Mouse (Mus musculus): ENCODE measurements around the gene Gm37240.
"Not testable (repeated sequence)": the region's sequence is repeated elsewhere in the genome, so short reads cannot be mapped to it uniquely, and the experiment has no call there.

Gene Gm37240

GRCm38 (mm10) chr3:84686799-84687487, 1200.4 kb downstream of the Gm37240 start:
- no peak for DNase-seq

DNA sequence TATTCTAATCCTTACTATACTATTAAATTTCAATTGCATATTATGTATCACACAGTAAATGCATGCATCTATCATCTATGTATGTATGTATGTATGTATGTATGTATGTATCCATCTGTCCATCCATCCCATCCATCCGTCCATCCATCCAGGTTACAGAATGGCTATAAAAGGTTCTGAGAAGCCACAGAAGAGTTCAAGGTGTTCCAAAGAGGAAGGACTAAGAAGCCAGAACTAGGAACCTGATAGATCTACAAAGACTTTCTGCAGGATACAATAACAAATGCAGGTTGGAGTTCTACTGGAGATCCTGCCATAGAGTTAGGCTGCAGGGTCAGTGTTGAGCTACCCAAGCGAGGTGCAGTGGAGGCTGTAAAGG, 1201.0 kb downstream of the Gm37240 start:
- no peak for DNase-seq

- no peak for DNase-seq
Measured at GRCm38 (mm10) chr3:84685662-84686293, 1201.5 kb downstream of the Gm37240 start.

- DNase-seq, result no peak
Measured at GRCm38 (mm10) chr3:84683788-84684187, 1203.5 kb downstream of the Gm37240 start.

- DNase-seq, result peak in 1 of 2 experiments; percentile 30
Measured at GRCm38 (mm10) chr3:84681699-84682098, 1205.6 kb downstream of the Gm37240 start.

- DNase-seq, result peak in 1 of 2 experiments; percentile 25
Measured at GRCm38 (mm10) chr3:84680062-84680461, 1207.3 kb downstream of the Gm37240 start.

DNA sequence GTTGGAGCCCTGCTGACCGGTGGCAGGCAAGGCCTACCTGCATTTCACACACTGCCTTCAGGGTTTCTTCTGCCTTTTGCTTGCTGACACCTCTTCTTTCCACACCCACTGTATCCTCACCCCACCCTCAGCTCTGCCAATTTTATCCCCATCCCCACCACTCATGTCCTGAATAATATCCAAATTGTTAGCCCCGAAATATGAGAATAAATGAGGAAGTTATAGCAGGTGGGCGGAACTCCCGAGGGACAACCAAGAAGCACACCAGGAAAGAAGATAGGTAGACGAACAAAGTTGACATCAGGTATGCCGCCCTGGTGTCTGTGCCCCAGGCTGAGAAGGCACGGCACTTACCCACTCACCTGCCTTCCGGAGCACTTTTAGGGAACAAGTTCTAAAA, 1207.8 kb downstream of the Gm37240 start:
- no peak for DNase-seq

GRCm38 (mm10) chr3:84678891-84679290, 1208.4 kb downstream of the Gm37240 start:
- peak in 1 of 2 experiments; percentile 17 for DNase-seq

- no peak for DNase-seq
Measured at GRCm38 (mm10) chr3:84675710-84676109, 1211.6 kb downstream of the Gm37240 start.

- DNase-seq, result peak; percentile 54 to 61
Measured at GRCm38 (mm10) chr3:84673552-84673951, 1213.8 kb downstream of the Gm37240 start.

DNA sequence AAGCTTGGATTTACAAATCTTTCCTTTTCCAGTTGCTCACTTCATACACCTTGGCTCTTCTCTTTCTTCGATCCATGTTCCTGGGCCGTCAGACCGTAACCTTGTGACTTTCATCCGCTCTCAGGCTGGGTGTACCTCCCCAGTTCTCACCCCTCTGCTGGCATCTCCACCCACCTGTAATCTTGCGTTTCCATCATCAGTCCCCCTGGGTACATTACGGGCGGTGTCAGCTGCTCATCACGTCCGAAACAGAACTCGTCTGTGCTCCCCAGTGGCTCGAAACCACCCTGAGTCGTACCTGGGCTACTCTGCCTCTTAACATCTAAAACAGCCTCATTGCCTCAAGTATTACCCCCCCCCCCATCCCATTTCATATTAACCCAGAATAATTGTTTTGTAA, 1215.2 kb downstream of the Gm37240 start:
- peak in 1 of 2 experiments; percentile 26 for DNase-seq

DNA sequence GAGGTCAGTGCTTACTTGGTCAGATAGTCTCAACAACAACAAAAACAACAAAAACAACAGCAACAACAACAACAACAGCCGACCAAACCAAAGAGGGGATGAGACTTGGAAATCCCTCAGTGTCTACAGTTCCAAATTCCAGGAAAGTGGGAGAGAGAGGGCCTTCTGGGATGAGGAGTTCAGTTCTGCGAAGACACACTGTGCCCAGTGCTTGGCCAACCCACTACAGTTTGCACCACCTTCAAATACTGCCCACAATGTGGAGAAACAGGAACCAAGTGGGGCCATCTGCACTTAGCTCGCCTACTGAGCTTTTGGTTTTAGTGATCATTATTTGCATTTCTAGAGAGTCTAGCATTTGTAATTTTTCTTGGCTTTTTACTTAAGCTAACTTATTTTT, 1218.4 kb downstream of the Gm37240 start:
- DNase-seq, result no peak

GRCm38 (mm10) chr3:84665255-84666073, 1221.9 kb downstream of the Gm37240 start:
- DNase-seq, result no peak

DNA sequence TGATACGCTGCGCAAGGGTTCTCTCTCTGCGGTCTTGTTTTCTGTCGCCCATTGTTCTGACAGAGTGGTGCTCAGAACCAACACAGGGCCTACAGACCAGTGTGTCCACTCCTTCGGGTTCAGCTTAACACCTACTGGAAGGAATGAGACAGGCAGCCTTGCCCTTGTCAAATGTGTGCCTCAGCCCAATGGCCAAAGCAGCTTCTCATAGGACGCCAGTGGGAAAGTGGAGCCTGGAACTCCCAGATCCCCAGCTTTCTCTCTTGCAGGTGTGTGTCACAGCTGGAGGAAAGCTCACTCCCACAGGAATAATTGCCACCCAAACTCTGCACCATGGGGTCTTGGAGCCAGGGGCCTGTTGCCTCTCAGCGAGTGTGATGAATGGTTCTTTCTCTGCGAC, 1222.6 kb downstream of the Gm37240 start:
- DNase-seq, result no peak

GRCm38 (mm10) chr3:84663858-84664257, 1223.5 kb downstream of the Gm37240 start:
- no peak for DNase-seq

- no peak for DNase-seq
Measured at GRCm38 (mm10) chr3:84663079-84663478, 1224.2 kb downstream of the Gm37240 start.

- no peak for DNase-seq
Measured at GRCm38 (mm10) chr3:84660380-84660779, 1226.9 kb downstream of the Gm37240 start.

DNA sequence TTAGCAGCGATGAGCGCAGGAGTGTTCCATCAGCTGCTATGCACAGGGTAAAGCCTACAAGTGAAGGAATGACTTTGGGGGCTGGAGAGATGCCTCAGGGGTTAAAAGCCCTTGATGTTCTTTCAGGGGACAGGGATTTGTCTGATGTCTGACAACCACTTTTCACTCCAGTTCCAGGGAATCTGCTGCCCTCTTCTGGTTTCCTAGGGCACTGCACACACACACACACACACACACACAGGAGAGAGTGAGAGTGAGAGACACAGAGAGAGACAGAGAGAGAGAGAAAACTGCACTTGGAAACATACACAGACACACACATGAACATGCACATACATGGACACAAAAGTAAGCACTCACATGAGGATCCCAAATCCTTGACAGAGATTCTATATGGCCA, 1228.4 kb downstream of the Gm37240 start:
- DNase-seq, result no peak

DNA sequence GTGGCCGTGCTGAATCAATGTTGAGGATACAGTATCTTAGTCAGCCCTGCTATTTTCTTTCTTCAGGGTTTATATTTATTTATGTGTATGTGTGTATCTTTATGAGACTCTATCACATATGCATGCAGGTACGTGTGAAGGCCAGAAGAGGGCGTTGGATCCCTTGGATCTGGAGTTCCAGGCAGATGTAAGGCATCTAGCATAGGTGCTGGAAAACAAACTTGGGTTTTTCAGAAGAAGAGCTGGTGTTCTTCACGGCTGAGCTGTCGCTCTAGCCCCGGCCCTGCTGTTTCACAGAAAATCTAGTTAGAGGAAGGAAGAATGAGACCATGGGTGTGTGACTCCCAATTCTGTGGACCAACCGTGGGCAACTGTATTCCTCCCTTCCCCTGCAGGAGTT, 1229.3 kb downstream of the Gm37240 start:
- peak in 1 of 2 experiments; percentile 15 for DNase-seq

DNA sequence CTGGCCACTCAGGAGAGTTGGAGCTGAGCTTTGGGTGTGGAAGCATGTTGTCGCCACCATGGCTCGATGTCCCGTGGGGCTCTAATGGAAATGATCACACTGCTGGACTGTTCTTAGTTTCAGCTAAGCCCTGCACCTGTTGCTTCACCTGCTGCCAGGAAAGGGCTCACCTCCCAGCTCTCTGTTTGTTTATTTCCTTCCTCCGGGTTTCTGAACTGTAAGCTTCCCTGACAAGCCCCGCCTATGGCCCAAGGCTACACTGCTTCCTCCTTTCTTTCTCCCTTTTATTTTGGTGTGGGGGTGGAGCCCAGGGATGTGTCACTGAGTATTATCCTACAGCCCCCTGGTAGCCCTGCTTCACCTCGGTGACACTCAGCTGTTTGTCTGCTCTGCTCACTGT, 1230.1 kb downstream of the Gm37240 start:
- DNase-seq, result peak in 1 of 2 experiments; percentile 10

DNA sequence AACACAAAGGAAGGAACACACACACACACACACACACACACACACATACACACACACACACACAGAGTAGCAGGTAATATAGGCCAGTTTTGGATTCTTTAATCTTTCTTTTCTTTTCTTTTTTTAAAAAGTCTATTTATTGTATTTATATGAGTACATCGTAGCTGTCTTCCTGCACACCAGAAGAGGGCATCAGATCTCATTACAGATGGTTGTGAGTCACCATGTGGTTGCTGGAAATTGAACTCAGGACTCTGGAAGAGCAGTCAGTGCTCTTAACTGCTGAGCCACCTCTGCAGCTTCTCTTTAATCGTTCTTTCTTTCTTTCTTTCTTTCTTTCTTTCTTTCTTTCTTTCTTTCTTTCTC, 1231.5 kb downstream of the Gm37240 start:
- not testable (repeated sequence) for DNase-seq

GRCm38 (mm10) chr3:84654900-84655784, 1232.2 kb downstream of the Gm37240 start:
- no peak for DNase-seq
